Mouse (Mus musculus) liver, embryonic 16.5 days (tissue): ENCODE measurements around the gene G6pc2. TPM values are rescaled to one million over a fixed set of nuclear protein-coding genes. Genes with fewer than 3 reads are reported as not detected.

Source experiments
- ATAC-seq: fragments of 200-750 bp; cut with Nextera tagmentation; 2 replicates; pipeline ENCODE4 v1.8.0; 2017; ENCODE audit warnings: low read depth, mild to moderate bottlenecking, moderate number of reproducible peaks, moderate library complexity
- H3K27ac ChIP-seq: fragments of 300-500 bp; sonication (generic); 2 replicates; pipeline ENCODE4 v1.5.1; 2014; ENCODE audit warnings: mild to moderate bottlenecking, low read length
- H3K27me3 ChIP-seq: fragments of 300-500 bp; sonication (generic); 2 replicates; pipeline ENCODE4 v1.6.1; 2014; ENCODE audit warnings: low read depth, low read length, mixed read lengths; ENCODE audit not compliant: control insufficient read depth, insufficient read depth
- H3K36me3 ChIP-seq: fragments of 300-500 bp; sonication (generic); 2 replicates; pipeline ENCODE4 v1.6.1; 2014; ENCODE audit warnings: mild to moderate bottlenecking; ENCODE audit not compliant: control insufficient read depth, insufficient read depth
- H3K4me1 ChIP-seq: fragments of 300-500 bp; sonication (generic); 2 replicates; pipeline ENCODE4 v1.6.1; 2014; ENCODE audit warnings: low read depth, low read length, mixed read lengths; ENCODE audit not compliant: control insufficient read depth
- H3K4me2 ChIP-seq: fragments of 300-500 bp; sonication (generic); 2 replicates; pipeline ENCODE4 v1.6.1; 2014; ENCODE audit warnings: low read depth, low read length, mixed read lengths
- H3K4me3 ChIP-seq: fragments of 300-500 bp; sonication (generic); 2 replicates; pipeline ENCODE4 v1.5.1; 2014; ENCODE audit warnings: low read depth, mild to moderate bottlenecking, low read length
- H3K9ac ChIP-seq: fragments of 300-500 bp; sonication (generic); 2 replicates; pipeline ENCODE4 v1.6.1; 2014; ENCODE audit warnings: low read depth, low read length
- H3K9me3 ChIP-seq: fragments of 300-500 bp; sonication (generic); replicated peaks from 2 replicates; pipeline ENCODE4 v1.6.1; 2016; ENCODE audit warnings: low read length; ENCODE audit not compliant: control insufficient read depth
- WGBS: fragments of 180-500 bp; shearing (Covaris S2); extraction: QIAGEN DNeasy Blood & Tissue Kit; methylation state at CpG from one replicate; pipeline ENCODE4 v1.1.7; 2014; ENCODE audit not compliant: insufficient replicate concordance; 5-methylcytosine and 5-hydroxymethylcytosine counted together
- polyA plus RNA-seq: library from polyadenylated mRNA; unstranded; fragments of >200 nt; fragmentation: Nextera tagmentation; extraction: Ambion mirVana; gene quantifications from 2 replicates; pipeline ENCODE4 v1.2.1, GENCODE M21; 2015

Gene G6pc2
- polyA plus RNA-seq, 1 experiment from 2014 or later: not detected

DNA sequence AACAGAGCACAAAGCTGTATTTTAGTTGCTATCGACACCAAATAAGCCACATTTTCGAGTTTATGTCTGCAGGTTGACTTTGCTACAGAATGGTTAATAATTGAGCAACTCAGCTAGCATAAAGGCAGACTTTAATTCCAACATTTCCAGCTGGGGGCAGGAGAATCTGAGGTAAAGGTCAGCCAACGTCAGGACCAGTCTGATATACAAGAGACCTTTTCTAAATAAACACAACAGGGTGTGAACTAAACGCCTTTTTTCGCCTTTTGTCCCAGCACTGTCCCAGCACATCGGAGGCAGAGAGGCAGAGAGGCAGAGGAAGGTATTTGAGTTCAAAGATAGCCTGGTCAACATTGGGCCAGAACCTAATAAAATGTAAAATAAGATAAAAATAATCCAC lies 5.7 kb upstream of the G6pc2 start:
- Histone ChIP-seq H3K9ac (peak overlapping the region; percentile 90), H3K36me3 (peaks cover 27% of the 10 kb centered on the region), H3K4me1 (peaks cover 8% of the 10 kb centered on the region), H3K9me3 (no peaks in the 10 kb centered on the region), H3K4me3 (peak overlapping the region; percentile 91), H3K27me3 (no peaks in the 10 kb centered on the region), H3K27ac (peak overlapping the region; percentile 82), H3K4me2 (peak overlapping the region; percentile 71)
- 13% methylated on average over 6 of the region's 6 CpGs for WGBS
- peak; percentile 10 for ATAC-seq

DNA sequence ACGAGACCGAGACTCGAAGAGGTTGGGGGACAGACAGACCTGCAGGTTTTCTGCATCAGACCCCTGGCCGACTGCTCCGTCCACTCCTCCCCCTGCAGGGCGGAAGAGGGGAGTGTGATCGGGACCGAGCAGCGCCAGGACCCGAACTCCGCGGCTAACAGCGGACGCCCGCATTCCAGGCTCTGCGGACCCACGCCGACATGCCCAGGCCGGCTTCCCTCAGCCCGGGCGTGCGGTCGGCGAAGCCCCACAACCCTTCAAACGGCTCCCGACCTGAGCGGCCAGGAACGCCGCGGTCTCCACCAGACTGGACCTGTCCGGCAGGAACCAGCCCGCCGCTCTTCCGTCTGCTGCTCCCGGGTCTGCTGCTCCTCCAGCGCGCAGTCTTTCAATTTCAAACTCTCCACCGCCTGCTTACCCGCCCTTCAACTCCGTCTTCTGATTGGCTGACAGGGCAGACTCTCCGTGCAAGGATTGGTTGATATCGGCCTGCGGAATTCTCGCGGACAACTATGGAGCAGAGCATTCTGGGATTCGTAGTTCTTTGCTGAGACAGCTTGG lies 5.0 kb upstream of the G6pc2 start, which contains the start of gene Spc25:
Gene Spc25 (minus strand): TSS at position 404 of the 561 bp plus-strand sequence.
- Histone ChIP-seq H3K27ac (peak within 1 kb of the TSS; percentile 82), H3K9me3 (no peaks in the 10 kb centered on the region), H3K27me3 (no peaks in the 10 kb centered on the region), H3K4me3 (peak within 1 kb of the TSS; percentile 91), H3K9ac (peak within 1 kb of the TSS; percentile 90), H3K4me1 (peaks cover 8% of the 10 kb centered on the region), H3K4me2 (peak within 1 kb of the TSS; percentile 71), H3K36me3 (peaks cover 25% of the 10 kb centered on the region)
- under 1% methylated on average over 39 of the region's 46 CpGs for WGBS
- ATAC-seq: peak; percentile 98

DNA sequence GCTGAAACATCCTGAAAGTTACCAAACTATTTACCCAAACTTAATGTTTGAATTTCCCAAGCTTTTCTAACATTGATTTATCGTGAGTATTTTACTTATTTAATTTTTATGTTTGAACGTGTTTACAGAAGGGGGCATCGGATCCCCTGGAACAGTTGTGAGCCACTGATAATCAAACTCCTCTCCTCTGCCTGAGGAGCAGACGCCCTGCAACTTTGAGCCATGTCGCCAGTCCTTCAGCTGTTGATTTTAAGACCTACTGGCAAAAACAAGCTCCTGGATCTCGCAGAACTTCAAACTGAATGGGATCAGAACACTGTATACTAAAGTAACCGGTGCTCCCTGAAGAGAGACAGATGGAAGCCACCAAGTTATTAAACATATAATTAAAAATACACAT lies 4.3 kb upstream of the G6pc2 start:
- Histone ChIP-seq H3K36me3 (peaks cover 19% of the 10 kb centered on the region), H3K4me1 (peaks cover 8% of the 10 kb centered on the region), H3K4me2 (peak overlapping the region; percentile 56), H3K9ac (no peak overlapping the region), H3K27me3 (no peaks in the 10 kb centered on the region), H3K4me3 (peak overlapping the region; percentile 91), H3K27ac (peak overlapping the region; percentile 9; the same call in 1 of the 2 replicates), H3K9me3 (no peaks in the 10 kb centered on the region)
- WGBS: 11% methylated on average over 7 of the region's 7 CpGs
- peak; percentile 59 for ATAC-seq

- Histone ChIP-seq H3K9ac (no peak overlapping the region), H3K4me3 (no peak overlapping the region), H3K27ac (no peak overlapping the region), H3K9me3 (no peaks in the 10 kb centered on the region), H3K4me1 (peaks cover 3% of the 10 kb centered on the region; the same call in 1 of the 2 replicates), H3K36me3 (no peaks in the 10 kb centered on the region), H3K4me2 (no peak overlapping the region), H3K27me3 (no peaks in the 10 kb centered on the region)
- ATAC-seq: no peak
- 61% methylated on average over 3 of the region's 3 CpGs for WGBS
These were observed 1.2 kb upstream of the G6pc2 start for GRCm38 (mm10) chr2:69209684-69210083.

- WGBS: 61% methylated on average over 10 of the region's 10 CpGs
These were observed 1.8 kb downstream of the G6pc2 start for GRCm38 (mm10) chr2:69212652-69213051.

GRCm38 (mm10) chr2:69215242-69215641 lies 4.4 kb downstream of the G6pc2 start:
- Histone ChIP-seq H3K9me3 (no peaks in the 10 kb centered on the region), H3K9ac (no peak overlapping the region), H3K27me3 (no peaks in the 10 kb centered on the region), H3K36me3 (no peaks in the 10 kb centered on the region), H3K27ac (no peak overlapping the region), H3K4me3 (no peak overlapping the region), H3K4me1 (no peaks in the 10 kb centered on the region), H3K4me2 (no peak overlapping the region)
- WGBS: 71% methylated on average over 7 of the region's 7 CpGs
- no peak for ATAC-seq

More at GRCm38 (mm10) chr2:69212652-69213051, 1.8 kb downstream of the G6pc2 start:
- Histone ChIP-seq H3K9ac (no peak overlapping the region), H3K27me3 (no peaks in the 10 kb centered on the region), H3K9me3 (no peaks in the 10 kb centered on the region), H3K36me3 (no peaks in the 10 kb centered on the region), H3K4me1 (no peaks in the 10 kb centered on the region), H3K4me3 (no peak overlapping the region), H3K27ac (no peak overlapping the region), H3K4me2 (no peak overlapping the region)
- no peak for ATAC-seq

GRCm38 (mm10) chr2:69221868-69222416 lies 11.1 kb downstream of the G6pc2 start:
- Histone ChIP-seq H3K9ac (no peak overlapping the region), H3K36me3 (no peaks in the 10 kb centered on the region), H3K9me3 (no peaks in the 10 kb centered on the region), H3K4me1 (no peaks in the 10 kb centered on the region), H3K4me2 (no peak overlapping the region), H3K4me3 (no peak overlapping the region), H3K27me3 (no peaks in the 10 kb centered on the region), H3K27ac (no peak overlapping the region)
- WGBS: 49% methylated on average over 5 of the region's 5 CpGs
- ATAC-seq: no peak

GRCm38 (mm10) chr2:69222815-69223214 lies 11.9 kb downstream of the G6pc2 start:
- H3K27me3 ChIP-seq: no peaks in the 10 kb centered on the region
- no peak overlapping the region for H3K4me3 ChIP-seq
- H3K27ac ChIP-seq: no peak overlapping the region
- no peak for ATAC-seq
- 70% methylated on average over 10 of the region's 10 CpGs for whole genome bisulfite sequencing
- H3K4me1 ChIP-seq: no peaks in the 10 kb centered on the region
- H3K4me2 ChIP-seq: no peak overlapping the region
- H3K36me3 ChIP-seq: no peaks in the 10 kb centered on the region
- H3K9ac ChIP-seq: no peak overlapping the region
- H3K9me3 ChIP-seq: no peaks in the 10 kb centered on the region

GRCm38 (mm10) chr2:69224724-69225123 lies 13.9 kb downstream of the G6pc2 start:
- Histone ChIP-seq H3K36me3 (no peaks in the 10 kb centered on the region), H3K4me3 (no peak overlapping the region), H3K9ac (no peak overlapping the region), H3K4me1 (no peaks in the 10 kb centered on the region), H3K27me3 (no peaks in the 10 kb centered on the region), H3K27ac (no peak overlapping the region), H3K4me2 (no peak overlapping the region), H3K9me3 (no peaks in the 10 kb centered on the region)
- ATAC-seq: no peak
- 28% methylated on average over 2 of the region's 2 CpGs for WGBS
